In genomic region chr17:67245273-67245875, GRCm38 (mm10) we compare ENCODE assay signal across 10 mouse cellular contexts.
"Had no signal": no experiment of that assay in that cellular context is flagged by ENCODE, and none has a peak within 500 bp of the region (broad histone marks: within the 10 kb centered on the region; RNA-seq: fewer than 3 reads in every experiment).

No protein-coding gene starts in this region.

- H3K4me2 ChIP-seq: hindbrain, embryonic 13.5 days; liver, embryonic 12.5 days; neural tube, embryonic 15.5 days had no signal

- H3K4me3 ChIP-seq: hindbrain, embryonic 13.5 days; liver, embryonic 12.5 days; myocyte; neural tube, embryonic 15.5 days had no signal

- H3K27me3 ChIP-seq: liver, embryonic 12.5 days; neural tube, embryonic 15.5 days had no signal

- ATAC-seq: hindbrain, postnatal 0 days; liver, embryonic 12.5 days had no signal

- H3K36me3 ChIP-seq: hindbrain, embryonic 13.5 days; liver, embryonic 12.5 days; neural tube, embryonic 15.5 days had no signal

- H3K27ac ChIP-seq: hindbrain, embryonic 13.5 days; hindbrain, postnatal 0 days; liver, embryonic 12.5 days; stomach, postnatal 0 days had no signal

- H3K9me3 ChIP-seq: hindbrain, embryonic 13.5 days; liver, embryonic 12.5 days; neural tube, embryonic 15.5 days had no signal

- DNase-seq: kidney, adult 9 months; left cerebral cortex, postnatal 4 days; midbrain, embryonic 14.5 days; thymus, postnatal 4 days had no signal

- H3K4me1 ChIP-seq: liver, embryonic 12.5 days had no signal

- H3K9ac ChIP-seq: hindbrain, embryonic 13.5 days; liver, embryonic 12.5 days; neural tube, embryonic 15.5 days had no signal
